Mouse (Mus musculus) liver, postnatal 0 days (tissue): ENCODE data around the gene Satb1.

Experiments used
- CTCF ChIP-seq: sonication (generic); IDR thresholded peaks from 2 replicates; pipeline ENCODE4 v1.5.1; 2016; ENCODE audit warnings: antibody characterized with exemption, low read depth
- EP300 ChIP-seq: IDR thresholded peaks from 2 replicates; pipeline ENCODE4 v1.6.1; 2016; ENCODE audit warnings: antibody characterized with exemption, low read depth, mild to moderate bottlenecking

DNA sequence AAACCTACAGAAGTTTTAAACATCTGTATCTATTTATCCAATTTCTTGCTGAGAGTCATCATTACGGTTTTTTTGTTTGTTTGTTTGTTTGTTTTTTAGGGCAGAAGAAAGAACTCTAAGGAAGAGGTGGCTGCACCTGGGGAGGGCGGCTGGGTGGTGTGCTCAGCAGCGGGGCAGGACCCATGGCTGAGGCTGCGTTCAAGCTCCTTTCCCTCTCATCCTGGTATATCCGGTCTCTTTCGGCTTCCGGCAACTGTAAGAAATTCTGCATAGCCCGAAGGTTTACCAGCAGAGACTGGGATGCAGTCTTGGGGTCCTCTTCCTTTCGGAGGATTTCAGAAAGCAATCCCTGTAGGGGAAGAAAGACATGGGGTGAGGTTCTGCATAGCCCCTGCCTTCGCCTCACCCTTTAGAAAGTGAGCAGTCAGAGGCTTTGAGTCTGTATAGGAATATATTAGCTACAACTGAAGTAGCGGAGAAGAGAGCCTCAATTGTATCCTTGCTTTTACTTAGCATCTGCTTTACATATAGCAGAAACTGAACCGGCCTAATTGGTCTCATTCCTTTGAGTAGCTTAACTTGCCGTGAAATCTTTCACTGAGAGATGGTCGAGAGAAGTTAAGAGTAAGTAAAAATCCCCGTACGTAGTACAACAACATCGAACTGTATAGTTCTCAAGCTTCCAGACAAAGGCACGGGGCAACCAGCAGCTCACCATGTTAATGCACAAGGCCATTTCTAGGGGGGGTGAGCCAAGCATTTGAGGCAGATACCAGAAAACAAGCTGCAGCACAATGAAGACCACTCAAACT, 57.8 kb downstream of the Satb1 start:
- TF ChIP-seq CTCF (no peak), EP300 (no peak)
